Mouse (Mus musculus) adrenal gland, adult (tissue): ENCODE measurements at regions not wholly inside any gene's neighbourhood (a gene's known extent, or its start where the extent isn't known, plus 50 kb on each side); places are given as distances from the start of the nearest gene placed in this dataset.
"Not testable (repeated sequence)": the region's sequence is repeated elsewhere in the genome, so short reads cannot be mapped to it uniquely, and the experiment has no call there.

Experiments used
- DNase-seq, 2 experiments: peaks; one replicate each; pipeline ENCODE4 v3.0.0; 2022 to 2023; ENCODE audit warnings: low spot score in 1 of 2; ENCODE audit not compliant: inconsistent age in 2 of 2

DNA sequence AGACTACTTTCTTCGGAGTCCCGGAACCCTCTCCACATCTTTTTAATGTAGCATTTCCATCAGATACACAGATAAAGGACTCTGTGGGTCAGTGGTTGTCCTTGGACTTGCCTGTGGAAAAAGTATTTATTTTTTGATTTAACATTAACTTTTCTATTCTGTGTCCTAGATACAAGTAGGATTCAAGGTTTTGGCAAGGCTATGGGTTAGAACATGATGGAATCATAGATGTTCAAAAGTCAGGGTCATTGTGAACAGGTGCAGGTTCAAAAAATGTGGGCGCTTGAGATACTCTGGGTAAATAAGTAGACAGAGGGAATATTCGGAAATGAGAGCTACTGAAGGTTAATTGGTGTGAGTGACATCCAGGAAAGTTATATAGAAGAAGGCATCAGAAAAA lies 347.7 kb downstream of the Cypt12 start:
- no peak for DNase-seq

DNA sequence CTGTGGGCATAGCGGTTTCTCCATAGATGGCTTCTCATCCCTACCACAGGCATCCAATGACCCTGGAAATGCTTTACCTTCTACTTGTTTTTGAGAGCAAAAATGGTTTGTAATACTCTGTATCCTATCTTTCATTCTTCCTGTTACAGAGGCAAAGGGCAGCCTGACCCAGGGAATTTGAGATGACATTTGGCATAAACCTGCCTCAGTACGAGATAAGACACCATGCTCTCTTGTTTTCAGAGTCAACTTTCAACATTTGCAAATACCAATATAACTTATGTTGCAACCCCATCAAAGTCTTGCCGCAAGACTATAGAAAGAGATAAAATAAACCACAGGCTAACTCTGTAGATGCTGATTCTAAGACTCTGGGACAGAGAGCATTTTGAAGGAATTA lies 350.5 kb downstream of the Cypt12 start:
- DNase-seq = no peak

DNA sequence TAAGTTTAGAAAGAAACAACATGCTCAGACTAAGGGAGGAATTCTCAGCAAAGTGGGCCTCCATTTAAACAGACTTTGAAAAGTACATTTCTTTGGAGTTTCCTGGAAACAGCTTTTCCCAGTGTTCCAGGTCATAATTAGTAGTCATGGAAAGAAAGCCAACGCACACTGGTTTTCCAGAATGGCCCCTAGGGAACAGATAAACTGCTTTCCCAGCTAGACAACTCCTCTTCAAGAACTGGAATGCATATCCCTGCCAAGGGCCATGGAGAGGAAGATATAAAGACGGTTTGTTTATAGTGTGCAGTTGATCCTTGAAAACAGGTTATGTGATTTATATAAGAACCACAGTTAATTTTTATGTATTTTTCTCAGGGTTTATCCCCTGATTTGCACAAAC lies 351.3 kb downstream of the Cypt12 start:
- no peak for DNase-seq

DNA sequence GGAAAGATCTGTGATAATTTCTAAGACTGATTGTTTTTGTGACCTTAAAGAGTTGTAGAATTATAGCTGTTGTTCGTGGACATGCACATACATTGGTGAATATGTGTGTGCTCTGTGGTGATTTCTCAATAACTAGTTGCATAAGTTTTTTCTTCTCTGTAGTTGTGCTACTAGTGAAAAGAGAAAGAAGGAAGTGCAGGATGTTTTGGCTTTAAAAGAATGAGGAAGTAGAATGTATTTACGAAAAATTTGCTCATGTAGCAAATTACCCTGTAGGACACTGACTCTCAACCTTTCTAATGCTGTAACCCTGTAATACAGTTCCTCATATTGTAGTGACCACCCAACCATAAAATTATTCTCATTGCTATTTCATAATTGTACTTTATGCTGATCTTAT lies 371.2 kb downstream of the Cypt12 start:
- no peak for DNase-seq

DNA sequence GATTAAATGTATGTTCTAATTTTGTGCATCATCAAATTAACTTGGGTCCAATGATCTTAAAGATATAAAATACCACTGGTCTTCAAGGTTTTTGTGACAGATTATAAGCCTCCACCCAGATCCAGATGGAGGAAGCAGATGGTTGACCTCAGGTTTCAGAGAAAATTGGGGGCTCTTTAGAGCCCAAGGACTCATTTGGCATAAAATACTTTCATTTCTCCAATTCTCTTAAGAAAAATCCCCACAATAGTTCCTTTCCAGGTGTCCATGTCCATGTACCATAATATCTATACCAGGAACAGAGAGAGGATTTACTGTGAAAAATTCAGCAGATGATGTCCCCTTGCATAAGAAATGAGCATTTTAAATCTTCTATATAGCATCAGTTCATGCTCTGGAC lies 385.0 kb downstream of the Cypt12 start:
- no peak for DNase-seq

DNA sequence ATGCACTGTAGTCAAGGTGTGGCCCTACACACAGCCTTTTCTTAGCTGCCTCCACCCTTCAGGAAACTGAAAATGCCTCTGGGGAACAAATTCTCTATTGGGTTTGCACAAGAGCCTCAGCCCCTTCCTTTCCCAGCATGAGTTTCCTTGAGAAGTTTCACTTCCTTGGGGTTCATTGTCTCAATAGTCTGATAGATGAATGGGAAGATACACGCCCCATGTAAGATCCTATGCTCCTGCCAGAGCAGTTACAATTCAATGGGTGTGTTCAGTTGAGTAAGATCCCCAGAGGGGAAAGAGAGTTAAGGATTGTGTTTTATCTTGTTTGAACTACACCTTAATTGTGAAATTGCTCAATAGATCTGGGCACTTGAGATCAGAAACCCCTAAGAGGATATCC lies 391.0 kb downstream of the Cypt12 start:
- DNase-seq = peak in 1 of 2 experiments; percentile 25

DNA sequence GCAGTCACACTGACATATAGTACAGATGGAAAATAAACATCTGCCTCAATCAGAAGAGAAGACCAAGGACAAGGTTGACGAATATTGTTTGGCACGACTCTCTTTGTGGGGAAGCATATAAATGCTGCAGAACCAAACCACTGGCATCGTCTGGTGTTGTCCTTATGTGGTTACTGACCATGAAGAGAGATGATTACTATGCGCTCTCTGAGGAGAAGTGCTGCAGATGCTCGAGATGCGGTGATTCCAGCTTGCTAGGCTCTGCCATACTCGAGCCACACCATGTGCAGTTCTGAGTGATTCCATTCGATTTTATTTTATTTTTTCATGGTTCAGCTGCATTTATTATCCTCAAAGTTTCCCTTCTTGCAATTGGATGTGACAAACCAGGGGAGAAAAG lies 393.5 kb downstream of the Cypt12 start:
- DNase-seq = no peak

DNA sequence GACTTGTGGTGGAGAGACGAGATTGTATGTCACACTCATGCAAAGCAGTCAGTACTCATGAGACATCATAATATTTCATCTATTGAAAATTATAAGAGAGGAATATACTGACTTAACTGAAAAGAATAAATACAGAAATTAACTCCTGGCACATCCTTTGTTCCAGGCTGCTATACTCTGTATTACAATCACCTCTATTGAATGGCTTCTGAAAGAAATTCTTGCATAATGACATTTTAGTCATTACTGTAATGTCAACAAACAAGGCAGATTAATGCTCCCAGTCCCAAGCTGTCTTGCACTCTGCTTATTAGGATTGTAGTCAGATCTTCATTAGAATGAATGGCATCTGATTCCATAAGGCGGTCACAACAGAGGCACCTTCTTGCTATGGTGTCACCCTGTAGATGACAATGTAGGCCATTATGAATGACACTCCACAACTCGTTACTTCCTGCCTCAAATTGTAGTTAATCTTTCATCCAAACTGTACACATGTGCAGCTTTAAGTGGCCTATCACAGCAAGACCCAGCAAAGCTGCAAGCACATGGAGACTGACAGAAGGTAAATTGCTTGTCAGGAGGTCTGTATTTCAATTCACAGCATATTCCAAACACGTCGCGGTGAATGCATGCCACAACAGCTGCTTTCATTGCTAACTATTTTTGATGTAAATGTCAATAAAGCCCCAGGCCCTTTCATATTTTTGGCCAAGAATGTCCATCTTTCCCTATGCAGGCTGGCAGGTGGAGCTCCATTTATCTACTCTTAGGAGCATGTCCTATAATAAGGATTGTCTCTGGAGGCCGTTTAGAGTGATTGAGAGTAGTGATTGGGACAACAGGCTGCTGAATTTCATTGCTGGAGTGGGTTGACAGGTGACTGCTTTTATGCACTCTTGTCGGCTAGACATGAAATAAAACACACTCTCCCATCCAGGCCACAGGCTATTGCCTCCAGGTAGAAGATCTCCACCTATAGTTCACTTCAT lies 430.1 kb downstream of the Cypt12 start:
- no peak for DNase-seq

DNA sequence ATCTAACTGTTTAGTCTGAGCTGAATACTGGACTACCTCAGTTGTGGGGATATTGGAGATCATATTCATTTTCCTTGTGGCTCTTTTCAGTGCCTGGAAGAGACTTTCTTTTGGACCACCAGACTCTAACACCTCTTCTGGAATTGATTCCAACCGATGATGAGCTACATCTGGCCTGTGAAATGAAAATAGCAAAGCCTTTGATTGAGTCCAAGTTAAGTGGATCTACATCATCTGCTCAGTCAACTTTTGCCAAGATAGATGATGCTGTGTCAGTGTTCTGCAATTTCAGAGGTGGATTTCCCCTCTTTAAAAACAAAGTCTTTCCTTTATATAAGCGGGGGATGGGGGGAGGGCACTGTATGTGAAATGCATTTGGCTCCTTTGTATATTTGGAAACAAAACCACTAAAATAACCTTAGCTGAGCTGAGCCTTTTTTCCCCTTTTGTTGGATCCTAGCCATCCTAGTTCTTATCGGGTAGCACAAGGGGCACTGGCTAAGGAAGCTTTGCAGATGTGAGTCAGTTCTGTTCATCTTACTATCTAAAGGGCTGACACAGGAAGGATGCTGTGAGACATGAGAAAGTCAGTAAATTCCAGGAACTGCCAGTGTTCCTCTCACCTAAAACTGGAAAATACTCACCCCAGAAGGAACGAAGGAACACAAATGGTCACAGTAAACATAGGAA lies 473.8 kb downstream of the Cypt12 start:
- DNase-seq = peak in 1 of 2 experiments; percentile 21

DNA sequence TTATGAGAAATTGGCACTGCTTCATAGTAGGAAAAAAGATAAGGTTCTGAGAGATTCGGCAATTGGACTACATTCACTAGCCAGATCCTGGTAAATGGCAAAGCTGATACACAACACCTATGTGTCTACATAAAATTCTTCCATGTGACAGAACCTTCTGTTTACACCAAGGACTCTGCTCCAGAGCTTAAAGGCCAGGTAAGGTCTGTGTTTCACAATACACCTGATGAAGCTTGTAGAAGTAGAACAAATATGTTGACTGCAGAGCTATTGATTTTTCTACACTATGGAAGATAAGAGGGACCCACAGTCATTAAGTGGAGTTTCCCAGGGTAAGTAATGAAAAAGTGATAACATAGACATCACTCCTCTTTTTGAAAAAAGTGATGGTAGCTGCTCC lies 480.7 kb downstream of the Cypt12 start:
- no peak for DNase-seq

DNA sequence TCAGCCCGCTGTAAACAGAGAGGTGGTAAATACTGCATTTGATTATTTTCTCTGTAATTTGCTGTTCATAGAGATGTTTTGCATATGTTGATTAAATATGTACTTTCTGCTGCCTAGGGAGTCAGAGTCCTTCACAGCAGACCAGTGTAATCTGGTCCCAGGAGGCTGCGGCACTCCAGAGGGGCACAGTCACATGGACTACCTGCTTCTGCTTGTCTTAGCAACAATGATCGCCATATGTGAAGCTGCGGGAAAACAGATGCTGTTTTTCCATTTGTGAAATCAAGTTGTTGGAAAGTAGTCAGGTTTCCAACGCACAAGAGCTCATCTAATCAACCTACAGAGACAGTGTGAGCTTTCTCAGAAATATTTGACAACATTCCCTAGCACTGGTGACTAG lies 490.6 kb downstream of the Cypt12 start:
- DNase-seq = no peak

DNA sequence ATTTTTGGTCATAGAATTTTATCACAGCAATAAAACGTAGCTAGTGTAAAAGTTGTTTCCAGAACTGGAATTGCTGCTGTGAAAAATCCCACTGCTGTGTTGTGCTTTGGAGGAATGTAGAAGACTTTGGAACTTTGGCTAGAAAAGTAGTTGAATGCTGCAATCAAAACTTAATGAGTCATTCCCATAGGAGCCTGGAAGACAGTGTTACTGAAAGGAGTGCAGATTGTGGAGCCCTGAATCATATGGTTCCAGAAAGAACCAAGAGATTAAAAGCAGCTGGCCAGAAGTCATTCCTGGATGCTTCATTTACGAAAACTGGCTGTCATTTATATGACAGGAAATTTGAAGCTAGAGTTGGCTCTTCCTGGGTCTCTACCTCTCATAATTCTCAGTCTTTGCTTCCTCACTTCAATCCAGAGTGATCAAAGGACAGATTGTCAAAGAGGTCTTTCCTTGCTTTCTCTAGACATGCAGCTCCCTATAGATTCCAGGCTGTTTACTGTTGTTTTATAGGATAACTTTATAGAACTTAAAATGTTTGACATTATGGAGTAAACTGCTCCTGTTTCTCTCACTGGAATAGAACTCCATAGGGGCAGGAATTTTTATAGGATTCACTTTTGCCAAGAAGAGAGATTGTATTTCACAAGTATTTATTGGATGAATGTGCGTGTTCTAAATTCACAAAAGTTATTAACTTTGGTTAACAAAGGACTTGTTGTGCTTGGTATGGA lies 504.2 kb downstream of the Cypt12 start:
- no peak for DNase-seq

DNA sequence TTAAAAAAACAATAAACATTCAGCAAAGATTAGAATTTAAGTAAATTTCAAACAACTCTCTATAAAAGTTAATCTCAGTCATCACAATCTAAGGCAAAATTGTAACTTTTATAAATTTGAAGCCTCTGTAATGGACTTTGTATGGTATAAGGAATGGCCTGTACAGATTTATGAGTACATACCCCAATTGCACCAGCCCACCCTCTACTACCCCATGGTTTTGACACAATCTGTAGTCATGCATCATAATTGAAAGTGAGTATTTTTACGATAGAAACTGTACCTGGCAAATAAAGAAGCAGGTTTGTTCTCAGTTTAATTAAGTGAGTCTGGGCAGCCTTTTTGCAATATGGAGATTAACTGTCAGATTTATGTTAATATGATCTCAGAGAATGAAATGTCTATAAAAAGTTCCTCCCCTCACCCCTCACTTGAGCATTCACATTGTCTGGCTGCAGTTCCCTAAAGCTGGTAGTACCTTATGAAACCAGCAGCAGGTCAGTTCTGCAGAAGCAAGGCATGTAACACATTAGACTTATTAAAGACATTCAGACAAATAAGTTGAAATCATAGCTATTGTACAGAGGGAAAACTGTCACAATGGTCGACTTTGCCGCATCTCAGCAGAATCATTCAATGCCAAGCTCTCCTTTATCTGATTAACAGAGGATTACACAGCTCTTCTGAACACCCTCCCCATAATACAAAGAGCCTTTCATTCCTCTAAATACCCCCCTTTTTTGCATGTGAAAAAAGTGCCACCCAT lies 505.2 kb downstream of the Cypt12 start:
- no peak for DNase-seq

DNA sequence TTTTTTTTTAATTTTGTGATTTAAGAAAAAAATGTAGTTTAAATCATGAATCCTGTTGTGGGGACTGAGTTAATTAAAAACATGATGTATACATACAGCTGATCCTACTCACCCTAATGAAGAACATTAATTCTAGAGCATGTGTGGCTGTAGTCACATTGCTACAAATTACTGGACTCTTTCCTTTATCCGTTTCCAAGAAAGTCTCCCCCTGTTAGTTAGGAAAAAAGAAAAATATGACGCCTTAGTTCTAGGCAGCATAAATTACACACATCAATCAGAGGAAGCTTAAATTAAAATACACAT lies 505.7 kb downstream of the Cypt12 start:
- DNase-seq = no peak

DNA sequence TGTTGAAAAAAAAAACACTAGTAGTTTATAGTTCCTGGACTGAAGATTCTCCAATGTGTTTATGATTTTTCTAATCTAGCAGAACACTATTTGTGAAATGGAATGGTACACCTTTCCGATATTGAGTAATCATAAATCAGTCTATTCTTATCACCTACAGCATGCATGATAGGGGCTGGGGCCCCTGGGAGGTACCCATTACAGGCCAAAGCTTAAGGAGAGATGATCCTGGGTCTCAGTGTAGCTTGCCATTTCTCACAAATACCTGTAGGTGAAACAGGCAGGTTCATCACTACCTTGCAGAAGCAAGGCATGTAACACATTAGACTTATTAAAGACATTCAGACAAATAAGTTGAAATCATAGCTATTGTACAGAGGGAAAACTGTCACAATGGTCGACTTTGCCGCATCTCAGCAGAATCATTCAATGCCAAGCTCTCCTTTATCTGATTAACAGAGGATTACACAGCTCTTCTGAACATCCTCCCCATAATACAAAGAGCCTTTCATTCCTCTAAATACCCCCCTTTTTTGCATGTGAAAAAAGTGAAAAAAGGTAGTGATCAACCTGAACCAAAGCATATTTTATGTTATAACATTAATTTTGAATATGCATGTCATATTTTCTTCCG lies 506.5 kb downstream of the Cypt12 start:
- not testable (repeated sequence) for DNase-seq

DNA sequence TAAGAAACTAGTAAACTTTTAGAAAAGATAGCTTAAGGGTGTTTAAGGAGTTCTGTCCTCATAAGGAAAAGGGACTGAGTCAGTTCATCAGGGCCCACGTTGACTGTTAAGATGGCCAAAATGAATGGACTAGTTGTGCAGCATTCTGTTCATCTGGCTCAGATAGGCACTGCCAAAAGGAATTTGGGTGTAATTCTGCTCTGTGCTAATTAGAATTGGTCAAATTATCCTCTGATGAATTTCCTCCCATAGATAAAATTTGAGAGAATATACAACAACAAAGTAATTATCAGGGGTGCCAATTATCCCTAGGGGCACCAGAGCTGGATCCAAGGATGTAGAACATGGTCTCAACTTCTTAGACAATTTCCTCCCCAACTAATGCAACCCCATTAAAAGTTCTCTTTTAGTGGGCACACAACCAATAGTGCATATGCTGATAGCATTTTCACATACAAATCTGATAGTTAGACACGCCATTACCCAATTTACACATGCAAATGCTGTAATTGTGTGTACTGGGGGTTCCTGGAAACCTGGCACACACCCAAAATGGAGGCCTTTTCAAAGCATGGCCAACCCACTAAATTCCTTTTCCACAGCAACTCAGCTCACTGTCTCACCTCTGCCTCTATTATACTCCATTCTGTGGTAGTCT lies 508.0 kb downstream of the Cypt12 start:
- no peak for DNase-seq

DNA sequence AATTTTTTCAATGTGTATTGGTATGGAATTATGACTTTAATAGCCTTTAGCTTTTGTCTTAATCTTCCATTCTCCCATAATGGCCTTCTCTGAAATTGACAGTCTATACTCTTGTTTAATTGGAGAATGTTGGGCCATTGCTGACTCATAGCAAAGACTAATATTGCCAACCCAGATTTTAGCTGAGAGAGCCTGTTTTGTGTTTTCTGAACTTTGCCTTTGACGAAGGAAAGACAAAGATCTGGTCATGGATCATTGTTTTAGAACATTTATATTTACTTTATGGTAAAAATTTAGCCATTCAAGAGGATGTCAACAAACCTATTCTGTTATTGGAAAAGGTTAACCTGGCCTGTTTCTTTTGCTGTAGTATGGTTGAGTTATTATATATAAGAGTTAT lies 512.1 kb downstream of the Cypt12 start:
- no peak for DNase-seq

DNA sequence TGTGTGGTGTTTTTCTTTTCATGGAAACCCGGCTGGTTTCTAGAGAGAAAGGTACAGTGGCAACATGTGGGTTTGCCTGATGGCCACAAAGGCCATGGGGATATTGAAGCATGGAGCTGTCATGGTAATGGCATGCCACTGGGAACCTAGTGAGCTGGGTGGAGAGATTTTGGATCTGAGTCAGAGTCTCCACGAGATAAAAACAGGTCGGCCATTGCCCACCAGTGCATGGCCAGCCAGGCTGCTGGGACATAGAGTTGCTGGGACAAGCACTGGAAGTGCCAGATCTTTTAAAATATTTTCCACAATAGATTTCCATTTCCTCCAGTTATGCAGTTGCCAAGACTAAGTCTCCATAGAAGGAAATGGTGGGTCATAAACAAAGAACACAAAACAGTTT lies 523.6 kb downstream of the Cypt12 start:
- peak in 1 of 2 experiments; percentile 6 for DNase-seq

DNA sequence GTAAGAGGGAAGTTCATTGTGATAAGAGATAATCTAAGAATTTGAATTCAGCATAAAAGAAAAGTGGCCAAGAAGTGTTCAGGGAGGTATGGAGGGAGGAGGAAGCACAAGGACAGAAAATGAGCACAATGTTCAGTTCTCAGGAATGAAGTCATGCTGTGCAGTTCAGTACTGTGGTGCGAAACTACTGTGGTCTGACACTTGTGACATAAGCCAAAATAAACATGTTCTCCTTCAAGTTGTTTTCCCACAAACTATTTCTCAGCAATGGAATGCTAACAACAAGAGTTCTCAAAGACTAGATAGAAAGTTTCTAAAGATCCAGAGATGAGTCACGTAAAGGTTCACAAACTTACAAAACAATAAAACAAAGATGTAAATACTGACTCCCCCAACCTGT lies 531.3 kb downstream of the Cypt12 start:
- no peak for DNase-seq

DNA sequence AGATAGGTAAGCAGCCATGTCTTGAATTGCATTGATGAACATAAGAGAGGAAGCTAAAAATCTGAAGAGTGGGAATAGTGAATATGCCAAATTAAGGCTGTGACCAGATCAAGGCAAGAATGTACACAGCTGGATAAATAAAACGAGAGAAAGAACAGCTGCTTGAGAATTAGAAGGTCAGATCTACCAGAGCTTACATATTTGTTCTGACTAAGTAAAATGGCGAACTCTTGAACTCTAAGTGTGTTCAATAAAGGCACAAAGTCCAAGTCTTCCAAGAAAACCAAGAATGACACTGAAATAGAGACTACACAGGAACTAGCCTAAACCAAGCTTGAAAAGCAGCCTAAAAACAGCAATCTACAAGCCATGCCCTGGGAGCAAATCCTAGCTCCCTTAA lies 533.8 kb downstream of the Cypt12 start:
- no peak for DNase-seq
